Mouse (Mus musculus): Measurements from ENCODE around the gene Otub1. TPM values are rescaled to one million over a fixed set of nuclear protein-coding genes. Genes with fewer than 3 reads are reported as not detected.

Otub1 gene
- polyA plus RNA-seq, 1 experiment, result 248 TPM

GRCm38 (mm10) chr19:7168423-7168822, 37.7 kb downstream of the Otub1 start:
- no peaks in the 10 kb centered on the region; the same call in 1 of the 2 replicates for H3K4me1 ChIP-seq (ENCODE audit: control insufficient read depth, insufficient read depth, low read length)
- no peak for DNase-seq
- no peak for TF ChIP-seq POLR2A (IDR thresholded peaks at IDR 0.05; ENCODE audit: borderline replicate concordance, insufficient read depth, low read length)
- no peak for TF ChIP-seq CTCF (IDR thresholded peaks at IDR 0.05; ENCODE audit: borderline replicate concordance, insufficient read depth, low read depth, low read length)
- no peaks in the 10 kb centered on the region for H3K27me3 ChIP-seq (ENCODE audit: control insufficient read depth, insufficient read depth, low read length)
- 52% methylated on average over 2 of the region's 2 CpGs for WGBS
- no peak overlapping the region for H3K4me3 ChIP-seq (replicated peaks; ENCODE audit: insufficient read depth, low read depth, low read length)
- no peak overlapping the region for H3K27ac ChIP-seq (ENCODE audit: insufficient read depth, low read length)

GRCm38 (mm10) chr19:7166767-7167166, 39.3 kb downstream of the Otub1 start:
- WGBS, result 23% methylated on average over 6 of the region's 6 CpGs
- H3K4me3 ChIP-seq (replicated peaks; ENCODE audit: insufficient read depth, low read depth, low read length), result no peak overlapping the region
- no peak for DNase-seq
- no peak overlapping the region for H3K27ac ChIP-seq (ENCODE audit: insufficient read depth, low read length)
- peaks cover 5% of the 10 kb centered on the region for H3K4me1 ChIP-seq (ENCODE audit: control insufficient read depth, insufficient read depth, low read length)
- no peak for TF ChIP-seq POLR2A (IDR thresholded peaks at IDR 0.05; ENCODE audit: borderline replicate concordance, insufficient read depth, low read length)
- TF ChIP-seq CTCF (IDR thresholded peaks at IDR 0.05; ENCODE audit: borderline replicate concordance, insufficient read depth, low read depth, low read length), result no peak
- no peaks in the 10 kb centered on the region for H3K27me3 ChIP-seq (ENCODE audit: control insufficient read depth, insufficient read depth, low read length)

- TF ChIP-seq CTCF (IDR thresholded peaks at IDR 0.05; ENCODE audit: borderline replicate concordance, insufficient read depth, low read depth, low read length) (no peak), POLR2A (IDR thresholded peaks at IDR 0.05; ENCODE audit: borderline replicate concordance, insufficient read depth, low read length) (no peak)
- Histone ChIP-seq H3K4me3 (replicated peaks; ENCODE audit: insufficient read depth, low read depth, low read length) (peak overlapping the region; percentile 23), H3K27ac (ENCODE audit: insufficient read depth, low read length) (no peak overlapping the region), H3K4me1 (ENCODE audit: control insufficient read depth, insufficient read depth, low read length) (peaks cover 9% of the 10 kb centered on the region), H3K27me3 (ENCODE audit: control insufficient read depth, insufficient read depth, low read length) (no peaks in the 10 kb centered on the region)
- no peak for DNase-seq
- 6% methylated on average over 15 of the region's 15 CpGs for WGBS
These were observed 39.9 kb downstream of the Otub1 start for GRCm38 (mm10) chr19:7166200-7166711.

GRCm38 (mm10) chr19:7165509-7166199, 40.5 kb downstream of the Otub1 start:
- TF ChIP-seq CTCF (IDR thresholded peaks at IDR 0.05; ENCODE audit: borderline replicate concordance, insufficient read depth, low read depth, low read length) (no peak), POLR2A (IDR thresholded peaks at IDR 0.05; ENCODE audit: borderline replicate concordance, insufficient read depth, low read length) (0 out of 2 replicates have a peak, but pooled peaks have one; percentile 26)
- Histone ChIP-seq H3K27me3 (ENCODE audit: control insufficient read depth, insufficient read depth, low read length) (no peaks in the 10 kb centered on the region), H3K4me1 (ENCODE audit: control insufficient read depth, insufficient read depth, low read length) (peaks cover 11% of the 10 kb centered on the region), H3K4me3 (replicated peaks; ENCODE audit: insufficient read depth, low read depth, low read length) (peak overlapping the region; percentile 92), H3K27ac (ENCODE audit: insufficient read depth, low read length) (peak overlapping the region; percentile 83; the same call in 1 of the 2 replicates)
- 1% methylated on average over 66 of the region's 105 CpGs for WGBS
- peak; percentile 72 to 76 for DNase-seq

DNA sequence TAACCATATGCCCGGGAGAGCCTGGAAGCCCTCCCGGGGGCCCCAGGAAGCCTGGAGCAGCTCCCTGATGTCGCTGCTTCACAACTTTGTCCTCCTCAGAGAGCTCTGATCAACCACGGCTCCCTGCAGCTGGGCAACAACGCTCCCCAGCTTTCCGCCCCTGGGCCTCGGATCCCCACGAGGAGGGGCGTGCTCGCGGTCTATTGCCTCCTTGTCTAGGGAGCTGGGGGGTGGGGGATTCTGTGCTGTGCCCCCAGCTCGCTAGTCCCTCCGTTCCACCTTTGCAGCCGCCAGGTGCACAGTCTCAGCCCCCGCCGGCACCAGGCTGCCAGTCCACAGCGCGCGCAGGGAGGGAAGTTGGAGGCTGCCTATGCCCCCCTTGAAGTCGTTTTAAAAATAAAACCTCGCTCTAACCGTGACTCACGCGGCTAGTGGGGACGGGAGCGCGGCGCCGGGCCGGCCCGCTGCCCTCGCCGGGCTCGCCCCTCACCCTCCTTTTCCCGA, 41.2 kb downstream of the Otub1 start:
- TF ChIP-seq POLR2A (IDR thresholded peaks at IDR 0.05; ENCODE audit: borderline replicate concordance, insufficient read depth, low read length) (no peak), CTCF (IDR thresholded peaks at IDR 0.05; ENCODE audit: borderline replicate concordance, insufficient read depth, low read depth, low read length) (no peak)
- peak overlapping the region; percentile 92 for H3K4me3 ChIP-seq (replicated peaks; ENCODE audit: insufficient read depth, low read depth, low read length)
- no peaks in the 10 kb centered on the region for H3K27me3 ChIP-seq (ENCODE audit: control insufficient read depth, insufficient read depth, low read length)
- H3K27ac ChIP-seq (ENCODE audit: insufficient read depth, low read length), result peak overlapping the region; percentile 83
- DNase-seq, result peak; percentile 66 to 68
- WGBS, result under 1% methylated on average over 35 of the region's 35 CpGs
- H3K4me1 ChIP-seq (ENCODE audit: control insufficient read depth, insufficient read depth, low read length), result peaks cover 19% of the 10 kb centered on the region

DNA sequence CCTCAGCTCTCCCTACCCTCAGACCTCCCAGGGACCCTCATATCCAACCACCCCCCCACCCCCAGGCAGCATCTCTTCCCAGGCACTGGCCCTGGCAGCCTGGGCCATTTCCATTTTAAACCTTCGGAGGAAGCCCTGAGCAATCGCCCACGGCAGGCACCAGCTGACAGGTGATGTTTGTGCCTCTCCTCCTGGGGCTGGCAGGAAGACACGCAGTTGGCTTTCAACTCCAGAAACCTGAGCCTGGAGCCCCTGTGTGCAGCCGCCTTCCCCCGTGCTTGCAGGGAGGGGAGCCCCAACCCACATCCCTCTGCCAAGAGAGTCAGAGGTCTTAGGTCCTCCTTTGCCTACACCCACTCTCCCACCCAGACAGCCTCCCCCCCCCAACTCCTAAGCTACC, 41.9 kb downstream of the Otub1 start:
- no peak for TF ChIP-seq CTCF (IDR thresholded peaks at IDR 0.05; ENCODE audit: borderline replicate concordance, insufficient read depth, low read depth, low read length)
- 0 out of 2 replicates have a peak, but pooled peaks have one; percentile 30 for TF ChIP-seq POLR2A (IDR thresholded peaks at IDR 0.05; ENCODE audit: borderline replicate concordance, insufficient read depth, low read length)
- DNase-seq, result peak; percentile 72 to 76
- H3K27ac ChIP-seq (ENCODE audit: insufficient read depth, low read length), result peak overlapping the region; percentile 83
- WGBS, result 9% methylated on average over 6 of the region's 6 CpGs
- no peaks in the 10 kb centered on the region for H3K27me3 ChIP-seq (ENCODE audit: control insufficient read depth, insufficient read depth, low read length)
- peaks cover 25% of the 10 kb centered on the region for H3K4me1 ChIP-seq (ENCODE audit: control insufficient read depth, insufficient read depth, low read length)
- peak overlapping the region; percentile 92 for H3K4me3 ChIP-seq (replicated peaks; ENCODE audit: insufficient read depth, low read depth, low read length)

- DNase-seq, result no peak
- H3K4me1 ChIP-seq (ENCODE audit: control insufficient read depth, insufficient read depth, low read length), result peaks cover 44% of the 10 kb centered on the region
- H3K27me3 ChIP-seq (ENCODE audit: control insufficient read depth, insufficient read depth, low read length), result no peaks in the 10 kb centered on the region
- 73% methylated on average over 3 of the region's 3 CpGs for WGBS
- no peak overlapping the region for H3K27ac ChIP-seq (ENCODE audit: insufficient read depth, low read length)
- TF ChIP-seq POLR2A (IDR thresholded peaks at IDR 0.05; ENCODE audit: borderline replicate concordance, insufficient read depth, low read length) (no peak), CTCF (IDR thresholded peaks at IDR 0.05; ENCODE audit: borderline replicate concordance, insufficient read depth, low read depth, low read length) (no peak)
- H3K4me3 ChIP-seq (replicated peaks; ENCODE audit: insufficient read depth, low read depth, low read length), result no peak overlapping the region
These were observed 45.1 kb downstream of the Otub1 start for GRCm38 (mm10) chr19:7161064-7161463.

All from cerebellum, adult 2 months (tissue).